ENCODE assay signal across 8 mouse cellular contexts in genomic region chr8:115942731-115943509, GRCm38 (mm10).
A peak's percentile ranks its signal among the peaks of the same experiment; 100 is the strongest.
DNase-seq lines count a peak whose midpoint lies in the region; ATAC-seq lines count a peak whose summit lies in the region.

No protein-coding gene starts in this region.

- intact Hi-C loops in heart, postnatal 14 days (cut with DNase I): no loop called here

- H3K9ac ChIP-seq in embryonic facial prominence, embryonic 12.5 days: no peak overlapping the region

- H3K27ac ChIP-seq in embryonic facial prominence, embryonic 12.5 days: peak overlapping the region; percentile 73

- 21% methylated on average over 16 of the region's 16 CpGs for WGBS in embryonic facial prominence, embryonic 12.5 days

- DNase-seq in adrenal gland, postnatal 10 days: peak; percentile 12
- DNase-seq in adrenal gland, postnatal 25 days: no peak
- peak; percentile 41 to 50 for DNase-seq in heart, postnatal 14 days
- peak; percentile 6 to 41 for DNase-seq in layer of hippocampus, adult 8-10 months (ENCODE audit: low spot score in 2 of 2)
- peak; percentile 39 for DNase-seq in lung, postnatal 25 days (ENCODE audit: low spot score)
- peak; percentile 14 for DNase-seq in skeletal muscle tissue, adult 2 months (ENCODE audit: low read depth, low spot score)

- H3K9me3 ChIP-seq in embryonic facial prominence, embryonic 12.5 days: no peaks in the 10 kb centered on the region

- H3K36me3 ChIP-seq in embryonic facial prominence, embryonic 12.5 days: no peaks in the 10 kb centered on the region

- 0 out of 2 replicates have a peak, but pooled peaks have one; percentile 66 for ATAC-seq in embryonic facial prominence, embryonic 12.5 days (ENCODE audit: insufficient number of reproducible peaks, insufficient read depth, low FRiP score, low TSS enrichment)
- no peak for ATAC-seq in megakaryocyte, adult 5-6 weeks (ENCODE audit: poor library complexity, severe bottlenecking)

- H3K4me2 ChIP-seq in embryonic facial prominence, embryonic 12.5 days (replicated peaks): peak overlapping the region; percentile 40

- no peaks in the 10 kb centered on the region for H3K27me3 ChIP-seq in embryonic facial prominence, embryonic 12.5 days

- peaks cover 19% of the 10 kb centered on the region for H3K4me1 ChIP-seq in embryonic facial prominence, embryonic 12.5 days

- no peak overlapping the region for H3K4me3 ChIP-seq in embryonic facial prominence, embryonic 12.5 days
